Mouse (Mus musculus): Measurements from ENCODE around the gene Pltp. TPM values are rescaled to one million over a fixed set of nuclear protein-coding genes. Genes with fewer than 3 reads are reported as not detected.
A peak's percentile ranks its signal among the peaks of the same experiment; 100 is the strongest.

The Pltp gene
- total and polyA plus RNA-seq, 3 experiments, result 5.2 to 17.1 TPM; not detected in 1

DNA sequence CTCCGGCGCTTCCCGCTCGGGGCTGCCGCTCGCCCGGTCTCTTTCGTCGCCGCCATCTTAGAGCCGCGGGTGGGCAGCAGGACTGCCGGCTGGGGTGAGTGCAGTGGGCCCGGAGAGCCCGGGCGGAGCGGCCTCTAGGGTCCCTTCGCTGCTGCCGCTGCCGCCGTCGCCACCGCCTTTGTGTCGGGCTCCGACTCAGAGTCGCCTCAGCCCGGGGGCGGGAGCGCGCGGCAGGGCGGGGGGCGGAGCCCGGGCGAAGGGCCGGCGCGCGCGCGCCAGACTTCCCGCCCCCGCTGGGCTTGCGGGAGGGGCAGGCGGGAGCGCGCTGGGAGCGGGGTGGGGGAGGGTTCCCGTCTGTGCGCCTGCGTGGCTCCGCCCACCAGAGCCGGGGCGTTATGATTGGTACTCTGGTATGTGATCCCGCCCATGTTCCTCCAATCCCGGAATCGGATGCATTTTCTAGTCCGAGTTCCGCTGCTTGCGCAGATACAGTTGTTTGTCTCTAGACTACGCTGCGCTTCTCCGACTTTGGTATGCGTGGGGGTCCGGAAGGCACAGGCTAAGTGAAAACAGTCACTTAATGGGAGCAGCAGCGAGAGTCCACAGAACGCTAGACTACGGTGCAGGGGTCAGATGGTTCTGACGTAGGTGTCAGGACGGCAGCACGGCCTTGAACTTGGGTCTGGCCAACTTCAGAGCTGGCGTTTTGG is 22.2 kb upstream of the Pltp start (continued):
- TF ChIP-seq RCOR1 (IDR thresholded peaks at IDR 0.05; ENCODE audit: low read depth, low read length), result no peak
- TF ChIP-seq CTCF (IDR thresholded peaks at IDR 0.05 in 2 of 3, conservative IDR thresholded peaks at IDR 0.05 in 1 of 3; ENCODE audit: control insufficient read depth in 1 of 3, insufficient read depth in 1 of 3, low read depth in 2 of 3, low read length in 3 of 3, poor library complexity in 1 of 3, severe bottlenecking in 1 of 3), result no peak
- TF ChIP-seq GABPA (IDR thresholded peaks at IDR 0.05; ENCODE audit: low read depth, low read length), result no peak

- peaks cover 5 to 25% of the 10 kb centered on the region in 2 experiments for H3K4me1 ChIP-seq (ENCODE audit: control insufficient read depth in 1 of 2, insufficient read depth in 2 of 2, low read length in 2 of 2)
- H3K9ac ChIP-seq (ENCODE audit: control insufficient read depth, low read depth, low read length, poor library complexity, severe bottlenecking), result peak within 1 kb of the TSS; percentile 99
- H3K79me2 ChIP-seq (ENCODE audit: control insufficient read depth, insufficient read depth, low read length, poor library complexity), result peaks cover 25% of the 10 kb centered on the region
- peaks cover 0 to 15% of the 10 kb centered on the region in 2 experiments; a peak in 2 of 4 replicates for H3K36me3 ChIP-seq (ENCODE audit: control insufficient read depth in 1 of 2, insufficient read depth in 2 of 2, low read length in 2 of 2)
- H3K27me3 ChIP-seq (ENCODE audit: control insufficient read depth in 1 of 2, insufficient read depth in 2 of 2, low read length in 2 of 2), result no peaks in the 10 kb centered on the region
- peak; percentile 92 for DNase-seq (ENCODE audit: low read depth, low spot score)
- H3K9me3 ChIP-seq (replicated peaks; ENCODE audit: insufficient read depth, low read length), result no peaks in the 10 kb centered on the region
- peak within 1 kb of the TSS; percentile 95 for H3K27ac ChIP-seq (ENCODE audit: control insufficient read depth, low read depth, low read length)
- H3K4me3 ChIP-seq (ENCODE audit: control insufficient read depth in 1 of 2, insufficient read depth in 1 of 2, low read depth in 2 of 2, low read length in 2 of 2), result peak within 1 kb of the TSS; percentile 77 to 87
- peak; percentile 86 for TF ChIP-seq ZMIZ1 (IDR thresholded peaks at IDR 0.05; ENCODE audit: low read depth, low read length)
- no peak for TF ChIP-seq GABPA (IDR thresholded peaks at IDR 0.05; ENCODE audit: low read depth, low read length)
- TF ChIP-seq CHD2 (IDR thresholded peaks at IDR 0.05; ENCODE audit: low read length), result no peak
- TF ChIP-seq TBP (IDR thresholded peaks at IDR 0.05; ENCODE audit: low read depth, low read length), result peak; percentile 58; the same call in 1 of the 2 replicates
- TF ChIP-seq ELF1 (IDR thresholded peaks at IDR 0.05; ENCODE audit: low read depth, low read length), result peak; percentile 63
- TF ChIP-seq SIN3A (IDR thresholded peaks at IDR 0.05; ENCODE audit: low read length), result peak; percentile 41; the same call in 1 of the 2 replicates
- peak; percentile 92 for TF ChIP-seq HCFC1 (IDR thresholded peaks at IDR 0.05; ENCODE audit: low read depth, low read length)
- TF ChIP-seq ETS1 (IDR thresholded peaks at IDR 0.05; ENCODE audit: low read depth, low read length), result no peak
- TF ChIP-seq EP300 (IDR thresholded peaks at IDR 0.05; ENCODE audit: low read depth in 1 of 2, low read length in 2 of 2), result no peak
- TF ChIP-seq USF1 (IDR thresholded peaks at IDR 0.05; ENCODE audit: low read depth, low read length), result 0 out of 2 replicates have a peak, but pooled peaks have one; percentile 17
- TF ChIP-seq E2F4 (IDR thresholded peaks at IDR 0.05; ENCODE audit: borderline replicate concordance, low read depth, low read length), result no peak
- TF ChIP-seq POLR2A (IDR thresholded peaks at IDR 0.05; ENCODE audit: control insufficient read depth in 1 of 2, insufficient read depth in 1 of 2, low read depth in 1 of 2, low read length in 2 of 2, poor library complexity in 1 of 2), result peak in 1 of 2 experiments; percentile 96; a peak in 2 of 4 replicates
- TF ChIP-seq JUND (IDR thresholded peaks at IDR 0.05; ENCODE audit: low read depth, low read length), result no peak
- no peak for TF ChIP-seq USF2 (IDR thresholded peaks at IDR 0.05; ENCODE audit: borderline replicate concordance in 1 of 2, insufficient read depth in 1 of 2, low read depth in 1 of 2, low read length in 2 of 2)
- no peak for TF ChIP-seq RAD21 (IDR thresholded peaks at IDR 0.05; ENCODE audit: low read depth, low read length)
- no peak for TF ChIP-seq MYB (IDR thresholded peaks at IDR 0.05; ENCODE audit: low read depth, low read length)
- TF ChIP-seq TCF12 (IDR thresholded peaks at IDR 0.05; ENCODE audit: low read depth, low read length), result peak; percentile 82
- TF ChIP-seq RCOR1 (IDR thresholded peaks at IDR 0.05; ENCODE audit: low read depth, low read length), result peak; percentile 56; the same call in 1 of the 2 replicates
- no peak for TF ChIP-seq SMC3 (IDR thresholded peaks at IDR 0.05; ENCODE audit: low read depth, low read length)
- TF ChIP-seq CHD1 (IDR thresholded peaks at IDR 0.05; ENCODE audit: low read depth, low read length), result 0 out of 2 replicates have a peak, but pooled peaks have one; percentile 38
- TF ChIP-seq MAX (IDR thresholded peaks at IDR 0.05; ENCODE audit: low read length), result no peak
- TF ChIP-seq MAFK (IDR thresholded peaks at IDR 0.05; ENCODE audit: borderline replicate concordance, low read depth, low read length), result no peak
- no peak for TF ChIP-seq ZKSCAN1 (IDR thresholded peaks at IDR 0.05; ENCODE audit: low read depth, low read length)
- TF ChIP-seq TAL1 (IDR thresholded peaks at IDR 0.05; ENCODE audit: low read length), result no peak
- TF ChIP-seq MYC (IDR thresholded peaks at IDR 0.05; ENCODE audit: low read depth, low read length), result 0 out of 2 replicates have a peak, but pooled peaks have one; percentile 5
- TF ChIP-seq ZC3H11A (IDR thresholded peaks at IDR 0.05; ENCODE audit: low read depth, low read length), result no peak
- TF ChIP-seq UBTF (IDR thresholded peaks at IDR 0.05; ENCODE audit: borderline replicate concordance, insufficient read depth, low read depth, low read length), result no peak
- TF ChIP-seq ZNF384 (IDR thresholded peaks at IDR 0.05; ENCODE audit: low read depth, low read length), result no peak
- 0 out of 2 replicates have a peak, but pooled peaks have one; percentile 40 for TF ChIP-seq MXI1 (IDR thresholded peaks at IDR 0.05; ENCODE audit: low read depth, low read length)
- TF ChIP-seq NRF1 (IDR thresholded peaks at IDR 0.05; ENCODE audit: insufficient read depth, low read depth, low read length, poor library complexity, severe bottlenecking), result peak; percentile 91
- no peak for TF ChIP-seq CTCF (IDR thresholded peaks at IDR 0.05 in 2 of 3, conservative IDR thresholded peaks at IDR 0.05 in 1 of 3; ENCODE audit: control insufficient read depth in 1 of 3, insufficient read depth in 1 of 3, low read depth in 2 of 3, low read length in 3 of 3, poor library complexity in 1 of 3, severe bottlenecking in 1 of 3)
- TF ChIP-seq NELFE (IDR thresholded peaks at IDR 0.05; ENCODE audit: low read depth, low read length), result peak; percentile 60; the same call in 1 of the 2 replicates
- no peak for TF ChIP-seq POLR2AphosphoS2 (IDR thresholded peaks at IDR 0.05; ENCODE audit: low read length)
Measured at GRCm38 (mm10) chr2:164879228-164879567, 21.7 kb upstream of the Pltp start, which contains the start of gene Pcif1. Gene Pcif1 (plus strand): TSS chr2:164879304.
